Mouse (Mus musculus) left cerebral cortex, adult 9 months (tissue): ENCODE measurements around the gene Cdh12.
A peak's percentile ranks its signal among the peaks of the same experiment; 100 is the strongest.

Source experiments
- DNase-seq, 2 experiments: peaks; one replicate each; pipeline ENCODE4 v3.0.0; 2022; ENCODE audit warnings: low spot score in 2 of 2

Cdh12 gene

GRCm38 (mm10) chr15:20696229-20696628 lies 247.2 kb downstream of the Cdh12 start:
- DNase-seq: no peak

GRCm38 (mm10) chr15:20711859-20712258 lies 262.8 kb downstream of the Cdh12 start:
- DNase-seq: peak in 1 of 2 experiments; percentile 7

GRCm38 (mm10) chr15:20772289-20772688 lies 323.2 kb downstream of the Cdh12 start:
- no peak for DNase-seq

- no peak for DNase-seq
Measured at GRCm38 (mm10) chr15:20773423-20773822, 324.4 kb downstream of the Cdh12 start.

GRCm38 (mm10) chr15:20796999-20797398 lies 347.9 kb downstream of the Cdh12 start:
- no peak for DNase-seq

GRCm38 (mm10) chr15:20798541-20798940 lies 349.5 kb downstream of the Cdh12 start:
- DNase-seq: no peak

- no peak for DNase-seq
Measured at GRCm38 (mm10) chr15:20835887-20836286, 386.8 kb downstream of the Cdh12 start.

- DNase-seq: no peak
Measured at GRCm38 (mm10) chr15:20836991-20837390, 387.9 kb downstream of the Cdh12 start.

GRCm38 (mm10) chr15:20841479-20841878 lies 392.4 kb downstream of the Cdh12 start:
- peak in 1 of 2 experiments; percentile 10 for DNase-seq

- DNase-seq: no peak
Measured at GRCm38 (mm10) chr15:20863076-20863475, 414.0 kb downstream of the Cdh12 start.

GRCm38 (mm10) chr15:20872518-20872917 lies 423.5 kb downstream of the Cdh12 start:
- no peak for DNase-seq

- DNase-seq: no peak
Measured at GRCm38 (mm10) chr15:20876993-20877392, 427.9 kb downstream of the Cdh12 start.

GRCm38 (mm10) chr15:20893471-20893870 lies 444.4 kb downstream of the Cdh12 start:
- DNase-seq: no peak

- no peak for DNase-seq
Measured at GRCm38 (mm10) chr15:20902568-20902967, 453.5 kb downstream of the Cdh12 start.

GRCm38 (mm10) chr15:20928221-20928620 lies 479.2 kb downstream of the Cdh12 start:
- no peak for DNase-seq

GRCm38 (mm10) chr15:20944000-20944399 lies 494.9 kb downstream of the Cdh12 start:
- DNase-seq: no peak

- no peak for DNase-seq
Measured at GRCm38 (mm10) chr15:20967463-20967862, 518.4 kb downstream of the Cdh12 start.

- DNase-seq: peak in 1 of 2 experiments; percentile 28
Measured at GRCm38 (mm10) chr15:20971041-20971440, 522.0 kb downstream of the Cdh12 start.

- DNase-seq: no peak
Measured at GRCm38 (mm10) chr15:21000541-21000940, 551.5 kb downstream of the Cdh12 start.

GRCm38 (mm10) chr15:21007931-21008330 lies 558.9 kb downstream of the Cdh12 start:
- no peak for DNase-seq

- no peak for DNase-seq
Measured at GRCm38 (mm10) chr15:21008487-21008886, 559.4 kb downstream of the Cdh12 start.

- no peak for DNase-seq
Measured at GRCm38 (mm10) chr15:21008969-21009368, 559.9 kb downstream of the Cdh12 start.

GRCm38 (mm10) chr15:21063683-21064082 lies 614.6 kb downstream of the Cdh12 start:
- DNase-seq: no peak

- DNase-seq: no peak
Measured at GRCm38 (mm10) chr15:21069264-21069663, 620.2 kb downstream of the Cdh12 start.
